8 mouse cellular contexts compared by ENCODE assay signal in genomic region chr2:142334441-142335102, GRCm38 (mm10).
DNase-seq lines count a peak whose midpoint lies in the region; ATAC-seq and TF ChIP-seq lines count a peak whose summit lies in the region.

No protein-coding gene starts in this region.

- H3K27me3 ChIP-seq in kidney, postnatal 0 days (ENCODE audit: insufficient read depth, low read length), result no peaks in the 10 kb centered on the region
- H3K27me3 ChIP-seq in forebrain, embryonic 11.5 days (ENCODE audit: control insufficient read depth, insufficient read depth, low read length), result peaks cover 51% of the 10 kb centered on the region
- H3K27me3 ChIP-seq in thymus, adult 2 months (ENCODE audit: control insufficient read depth, insufficient read depth, low read length), result no peaks in the 10 kb centered on the region

- no peaks in the 10 kb centered on the region for H3K36me3 ChIP-seq in kidney, postnatal 0 days (ENCODE audit: insufficient read depth, low read length)
- no peaks in the 10 kb centered on the region for H3K36me3 ChIP-seq in forebrain, embryonic 11.5 days (ENCODE audit: control insufficient read depth, insufficient read depth, low read length)
- no peaks in the 10 kb centered on the region for H3K36me3 ChIP-seq in thymus, adult 2 months (ENCODE audit: control insufficient read depth, insufficient read depth, low read length)

- no peak for TF ChIP-seq CTCF in kidney, postnatal 0 days (IDR thresholded peaks at IDR 0.05; ENCODE audit: low read depth)
- no peak for TF ChIP-seq CTCF in thymus, adult 2 months (IDR thresholded peaks at IDR 0.05; ENCODE audit: borderline replicate concordance, control insufficient read depth, extremely low read depth, insufficient read depth, low read length, poor library complexity)

- peak overlapping the region; percentile 15; the same call in 1 of the 2 replicates for H3K4me2 ChIP-seq in kidney, postnatal 0 days (ENCODE audit: low read length)
- H3K4me2 ChIP-seq in forebrain, embryonic 11.5 days (ENCODE audit: low read depth, low read length, severe bottlenecking), result peak overlapping the region; percentile 22; the same call in 1 of the 2 replicates

- 10% methylated on average over 7 of the region's 7 CpGs for WGBS in kidney, postnatal 0 days
- 3% methylated on average over 7 of the region's 7 CpGs for WGBS in forebrain, embryonic 11.5 days
- WGBS in thymus, adult 2 months, result 42% methylated on average over 7 of the region's 7 CpGs

- TF ChIP-seq POLR2A in thymus, adult 2 months (IDR thresholded peaks at IDR 0.05; ENCODE audit: control insufficient read depth, extremely low read depth, insufficient read depth, low read length, poor library complexity), result no peak

- no peak overlapping the region for H3K9ac ChIP-seq in kidney, postnatal 0 days (ENCODE audit: low read depth, low read length)
- no peak overlapping the region for H3K9ac ChIP-seq in forebrain, embryonic 11.5 days (ENCODE audit: low read length)

- peak; percentile 43 for DNase-seq in kidney, postnatal 0 days (ENCODE audit: low spot score)
- DNase-seq in kidney, adult 8-10 months, result no peak
- DNase-seq in forebrain, embryonic 11.5 days (ENCODE audit: low spot score), result peak; percentile 85
- peak; percentile 47 to 50 for DNase-seq in layer of hippocampus, postnatal 36 days
- peak; percentile 86 for DNase-seq in retina, postnatal 1 day
- DNase-seq in thymus, adult 2 months, result no peak
- DNase-seq in adrenal gland, postnatal 14 days, result no peak

- no peaks in the 10 kb centered on the region for H3K4me1 ChIP-seq in kidney, postnatal 0 days (replicated peaks; ENCODE audit: insufficient read depth, low read length)
- peaks cover 6% of the 10 kb centered on the region; the same call in 1 of the 2 replicates for H3K4me1 ChIP-seq in forebrain, embryonic 11.5 days (replicated peaks; ENCODE audit: control insufficient read depth, insufficient read depth, low read length)
- H3K4me1 ChIP-seq in thymus, adult 2 months (replicated peaks; ENCODE audit: control insufficient read depth, insufficient read depth, low read length), result no peaks in the 10 kb centered on the region

- H3K4me3 ChIP-seq in kidney, postnatal 0 days (replicated peaks; ENCODE audit: low read depth, low read length), result no peak overlapping the region
- H3K4me3 ChIP-seq in forebrain, embryonic 11.5 days (ENCODE audit: low read depth, low read length), result no peak overlapping the region
- no peak overlapping the region for H3K4me3 ChIP-seq in thymus, adult 2 months (ENCODE audit: control insufficient read depth, insufficient read depth, low read length)

- ATAC-seq in kidney, postnatal 0 days (replicated peaks; ENCODE audit: low FRiP score, low read depth), result no peak
- ATAC-seq in forebrain, embryonic 11.5 days (replicated peaks; ENCODE audit: low FRiP score), result peak; percentile 91
- no peak for ATAC-seq in CD4-positive, CD25-positive, alpha-beta regulatory T cell, adult 4 months

- no peaks in the 10 kb centered on the region for H3K9me3 ChIP-seq in kidney, postnatal 0 days (replicated peaks; ENCODE audit: low read length)
- no peaks in the 10 kb centered on the region for H3K9me3 ChIP-seq in forebrain, embryonic 11.5 days (ENCODE audit: control insufficient read depth, low read length)

- H3K27ac ChIP-seq in kidney, postnatal 0 days, result no peak overlapping the region
- H3K27ac ChIP-seq in forebrain, embryonic 11.5 days (ENCODE audit: low read depth, low read length), result peak overlapping the region; percentile 79
- H3K27ac ChIP-seq in thymus, adult 2 months (ENCODE audit: control insufficient read depth, insufficient read depth, low read length), result no peak overlapping the region

Comparison
In these comparisons a context has a peak if more than half of its experiments do, and no peak if none do; other contexts are left out.
1. DNase-seq: peak in kidney, postnatal 0 days (single experiment), forebrain, embryonic 11.5 days (single experiment), layer of hippocampus, postnatal 36 days (2 of 2) and retina, postnatal 1 day (single experiment); none in kidney, adult 8-10 months (0 of 2), thymus, adult 2 months (single experiment) and adrenal gland, postnatal 14 days (single experiment).